Mouse (Mus musculus) natural killer cell, adult 2 months (primary cell): ENCODE data around the gene Cdk19.
"Not testable (repeated sequence)": the region's sequence is repeated elsewhere in the genome, so short reads cannot be mapped to it uniquely, and the experiment has no call there.

ENCODE experiments used
- DNase-seq, 2 experiments: peaks; one replicate each; pipeline ENCODE4 v3.0.0; 2022; ENCODE audit warnings: low spot score in 2 of 2

The Cdk19 gene

GRCm38 (mm10) chr10:40479216-40479615 lies 139.9 kb downstream of the Cdk19 start:
- DNase-seq, result no peak

GRCm38 (mm10) chr10:40479621-40480193 lies 140.3 kb downstream of the Cdk19 start:
- no peak for DNase-seq

GRCm38 (mm10) chr10:40481534-40481933 lies 142.2 kb downstream of the Cdk19 start:
- DNase-seq, result no peak

DNA sequence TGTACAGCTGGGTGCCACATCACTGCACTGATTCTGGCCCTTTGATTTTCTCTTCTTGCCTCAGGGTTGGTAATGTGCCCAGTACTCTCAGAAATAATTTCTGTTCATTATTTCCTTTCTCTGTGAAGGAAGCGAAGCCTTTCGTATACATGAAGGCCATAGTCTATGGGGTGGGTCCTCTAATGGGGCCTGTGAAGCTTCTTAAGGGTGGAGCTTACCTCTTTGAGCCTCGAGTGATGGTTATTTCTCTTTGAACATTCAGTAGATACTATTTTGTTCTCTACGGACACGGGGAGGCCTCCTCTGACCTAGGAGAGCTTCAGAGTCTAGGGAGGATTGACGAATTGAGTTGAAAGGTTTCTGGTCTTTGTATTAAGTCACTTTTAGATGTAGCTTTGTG lies 142.9 kb downstream of the Cdk19 start:
- no peak for DNase-seq

GRCm38 (mm10) chr10:40489086-40489796 lies 149.9 kb downstream of the Cdk19 start:
- DNase-seq, result no peak

DNA sequence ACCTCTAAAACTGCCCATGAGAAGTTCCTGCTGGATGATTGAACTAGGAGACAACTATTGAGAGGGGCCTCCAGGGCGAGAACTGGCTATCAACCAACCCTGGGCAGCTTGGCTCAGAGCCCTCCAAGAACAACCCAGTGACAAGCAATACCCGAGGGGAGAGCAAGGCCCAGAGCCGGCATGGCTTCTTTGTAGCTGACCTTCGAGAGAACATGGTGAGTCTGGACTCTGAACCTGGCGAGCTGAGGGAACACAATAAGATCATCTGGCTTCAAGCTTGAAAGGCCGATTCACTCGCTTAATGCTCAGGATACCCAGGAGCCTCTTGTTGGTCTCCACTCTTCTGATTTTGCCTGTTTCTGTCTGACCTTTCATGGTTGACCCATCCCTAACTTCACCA lies 151.8 kb downstream of the Cdk19 start:
- no peak for DNase-seq

GRCm38 (mm10) chr10:40491748-40492147 lies 152.4 kb downstream of the Cdk19 start:
- DNase-seq, result no peak

DNA sequence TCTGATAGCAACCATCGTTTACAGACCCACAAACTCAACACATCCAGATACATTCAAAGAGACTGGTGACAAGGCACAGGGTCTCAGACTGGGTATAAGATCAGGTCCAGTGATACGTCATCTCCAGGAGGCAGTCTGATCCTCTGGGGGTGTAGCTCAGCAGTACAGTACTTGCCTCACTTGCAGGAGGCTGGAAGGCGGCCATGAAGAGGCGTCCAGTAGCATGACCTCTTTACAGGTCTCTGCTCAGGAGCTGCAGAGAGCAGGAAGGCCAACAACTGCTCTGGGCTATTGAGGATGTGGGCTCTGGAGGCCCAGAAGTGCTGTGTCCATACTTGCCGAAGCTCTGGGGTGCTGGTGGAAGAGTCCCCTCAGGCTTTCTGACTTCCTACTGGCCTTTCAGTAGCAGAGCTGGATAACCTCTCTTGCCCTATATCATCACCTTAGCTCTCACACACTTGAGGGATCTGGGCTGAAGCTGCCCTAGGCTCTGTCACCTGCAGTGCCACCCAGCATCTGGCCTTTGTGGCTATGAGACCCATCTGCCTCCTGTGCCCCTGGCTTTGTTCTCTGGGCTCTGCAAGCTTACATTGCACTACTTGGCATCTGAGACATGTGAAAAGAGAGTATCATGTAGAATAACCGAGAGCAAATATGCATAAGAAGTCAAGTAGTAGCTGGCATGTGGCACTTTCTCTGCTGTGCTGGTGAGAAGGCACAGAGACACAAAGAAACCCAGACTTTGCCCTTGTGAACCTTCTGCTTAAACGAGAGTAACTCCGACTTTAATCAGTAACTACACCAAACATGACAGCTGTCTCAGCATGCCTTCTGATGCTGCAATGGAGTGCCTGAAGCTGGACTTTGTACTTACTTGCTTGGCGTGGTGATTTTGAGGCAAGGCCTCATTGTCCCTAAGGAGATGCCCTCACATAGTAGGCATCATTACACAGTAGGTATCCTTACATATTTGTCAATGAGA lies 155.1 kb downstream of the Cdk19 start:
- DNase-seq, result no peak

DNA sequence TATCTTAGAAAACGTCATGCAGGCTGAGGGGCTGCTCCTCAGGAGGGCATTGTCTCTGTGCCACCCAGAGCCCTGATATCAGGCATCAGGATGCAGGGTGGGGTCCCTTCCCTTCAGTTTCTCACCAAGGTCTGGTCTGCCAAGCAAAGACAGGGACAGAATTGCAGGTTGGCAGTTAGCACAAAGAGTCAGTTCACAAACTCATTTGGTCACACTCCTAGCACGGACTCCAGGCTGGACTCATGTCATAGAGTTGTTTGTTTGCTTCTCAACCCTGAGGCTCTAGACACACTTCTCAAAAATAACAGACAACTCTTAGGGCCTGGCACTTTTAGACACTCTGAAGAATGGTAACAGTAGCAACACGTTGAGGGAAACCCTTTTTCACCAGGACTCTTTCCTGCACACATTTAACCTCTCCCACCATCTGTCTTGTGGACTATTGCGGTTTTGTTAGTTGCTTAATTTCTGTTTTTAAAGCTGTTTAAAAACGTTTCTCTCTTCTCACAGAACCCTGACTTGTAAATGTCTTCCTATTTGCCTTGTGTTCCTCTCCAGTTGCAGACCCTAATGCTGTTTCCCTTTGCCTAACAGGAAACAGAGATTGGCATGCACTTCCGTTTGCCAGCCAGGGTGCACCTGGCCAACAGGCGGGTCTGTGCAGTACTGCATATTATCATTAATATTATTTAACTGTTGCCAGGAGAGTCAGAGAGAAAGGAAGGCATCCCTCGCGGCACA lies 158.1 kb downstream of the Cdk19 start:
- DNase-seq, result no peak

- no peak for DNase-seq
Measured at GRCm38 (mm10) chr10:40498426-40498825, 159.1 kb downstream of the Cdk19 start.

DNA sequence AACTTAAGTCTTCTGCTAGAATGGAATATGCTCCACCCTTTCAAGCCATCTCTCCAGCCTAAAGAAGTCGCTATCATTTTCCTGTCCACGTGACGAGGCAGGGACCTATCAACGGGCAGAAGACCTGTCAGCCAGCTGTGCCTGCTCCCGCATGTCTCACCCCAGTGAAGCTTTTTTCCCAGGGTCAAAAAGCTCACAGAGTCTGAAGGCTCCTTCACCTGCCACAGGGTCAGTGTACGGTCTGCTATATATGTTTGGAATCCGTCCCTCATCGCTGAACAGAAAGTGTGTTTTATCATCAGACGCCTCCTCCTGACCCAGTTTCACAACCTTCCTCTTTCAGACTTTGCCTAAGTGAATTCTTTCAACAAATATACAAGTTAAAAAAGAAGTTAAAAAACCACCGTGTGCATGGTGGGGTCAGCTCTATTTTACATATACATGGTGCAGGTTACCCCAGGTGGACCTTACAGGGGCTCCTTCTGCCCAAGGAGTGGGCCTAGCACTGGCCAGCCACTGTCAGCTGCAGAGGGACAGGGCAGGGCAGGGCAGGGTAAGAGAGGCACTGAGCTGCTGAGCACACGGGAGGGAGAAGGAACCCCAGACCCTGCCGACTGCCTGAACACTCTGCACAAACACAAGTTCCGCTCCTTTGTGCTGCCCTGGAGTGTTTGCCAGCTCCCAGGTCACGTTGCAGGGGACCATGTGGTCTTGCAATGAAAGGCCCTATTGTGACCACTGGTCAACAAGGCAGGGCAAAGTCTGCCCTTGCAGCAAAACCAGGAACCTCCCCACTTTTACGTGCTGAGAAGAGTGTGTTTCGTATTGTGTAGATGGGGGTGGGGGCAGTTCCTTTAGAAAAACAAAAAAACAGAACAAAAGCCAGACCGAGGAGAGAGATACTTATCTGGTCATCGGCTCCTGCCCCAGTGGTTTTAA lies 160.2 kb downstream of the Cdk19 start:
- DNase-seq, result no peak

- no peak for DNase-seq
Measured at GRCm38 (mm10) chr10:40500723-40501245, 161.4 kb downstream of the Cdk19 start.

DNA sequence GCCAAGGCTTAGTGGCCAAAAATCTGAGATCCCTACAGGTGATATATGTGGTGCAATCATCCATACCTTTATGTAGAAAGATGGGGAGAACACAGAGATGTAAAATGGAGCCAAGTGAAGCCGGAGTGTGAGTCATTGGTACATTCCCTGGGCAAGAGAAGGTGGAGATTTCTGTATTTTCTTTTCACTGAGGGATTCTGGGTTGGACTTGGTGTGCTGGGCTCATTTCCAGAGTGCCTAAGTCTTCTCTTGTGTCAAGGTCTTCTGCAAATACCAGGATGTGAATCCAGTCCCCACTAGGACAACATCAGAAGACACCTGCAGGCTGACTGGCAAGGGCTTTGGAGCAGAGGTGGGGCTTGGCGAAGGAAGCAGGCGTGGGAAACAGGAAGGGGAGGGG lies 163.4 kb downstream of the Cdk19 start:
- no peak for DNase-seq

GRCm38 (mm10) chr10:40510356-40510755 lies 171.0 kb downstream of the Cdk19 start:
- no peak for DNase-seq

DNA sequence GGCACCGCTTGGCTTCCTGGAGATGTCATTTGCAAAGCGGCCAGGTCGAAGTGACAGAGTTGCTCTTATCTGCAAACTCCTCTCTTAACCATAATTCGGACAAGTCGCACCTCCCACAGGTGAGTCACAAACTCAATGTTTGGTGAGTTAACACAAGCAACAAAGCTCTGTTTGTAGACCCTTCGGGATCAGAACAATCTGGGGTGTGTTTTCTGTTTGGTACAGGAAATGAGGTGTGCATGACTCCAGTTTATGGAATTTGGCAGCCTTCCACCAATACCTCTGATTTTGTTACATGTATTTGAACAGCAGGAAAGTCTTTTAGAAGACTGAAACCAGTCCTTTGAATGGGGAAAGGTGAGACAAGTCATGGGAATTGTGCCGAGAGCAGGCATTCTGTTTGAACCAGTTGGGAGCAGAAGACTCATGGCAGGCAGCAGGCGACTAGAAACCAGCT lies 171.9 kb downstream of the Cdk19 start:
- no peak for DNase-seq

DNA sequence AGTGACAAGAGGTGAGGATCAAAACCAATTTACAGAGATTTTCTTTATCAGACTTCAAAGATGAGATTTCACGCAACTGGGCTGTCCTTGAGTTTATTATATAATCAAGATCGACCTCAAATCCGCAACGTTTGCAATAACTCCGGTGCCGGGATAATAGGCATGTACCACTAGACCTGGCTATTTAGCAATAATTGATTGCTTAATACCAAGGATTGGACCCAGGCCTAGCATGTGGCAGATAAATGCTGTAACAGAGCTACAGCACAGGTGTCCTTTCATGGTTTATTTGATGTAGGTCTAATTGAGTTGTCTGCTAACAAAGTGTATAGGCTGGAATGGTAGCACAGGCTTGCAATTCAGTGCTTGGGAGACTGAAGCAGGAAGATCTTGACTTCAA lies 172.8 kb downstream of the Cdk19 start:
- DNase-seq, result no peak

DNA sequence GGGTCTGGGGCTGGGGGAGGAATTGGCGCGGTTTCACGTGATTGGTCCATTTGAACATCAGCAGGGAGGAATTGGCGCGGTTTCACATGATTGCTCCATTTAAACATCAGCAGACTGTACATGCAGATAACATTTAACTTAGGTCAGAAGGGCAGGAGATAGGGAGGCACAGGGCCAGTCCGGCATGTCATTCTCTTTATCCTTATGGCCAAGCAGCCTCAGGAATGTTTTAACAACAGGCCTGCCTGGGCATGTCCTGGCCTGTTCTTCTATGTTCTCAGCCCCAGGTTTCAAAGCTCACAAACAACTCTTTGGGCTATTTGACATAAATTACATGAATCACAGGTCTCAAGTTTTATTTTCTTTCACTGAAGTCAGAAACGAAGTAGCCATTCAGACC lies 173.6 kb downstream of the Cdk19 start:
- DNase-seq, result not testable (repeated sequence)

GRCm38 (mm10) chr10:40515225-40515681 lies 175.9 kb downstream of the Cdk19 start:
- DNase-seq, result peak in 1 of 2 experiments; percentile 56

- no peak for DNase-seq
Measured at GRCm38 (mm10) chr10:40516421-40516820, 177.1 kb downstream of the Cdk19 start.

GRCm38 (mm10) chr10:40519586-40519985 lies 180.2 kb downstream of the Cdk19 start:
- DNase-seq, result no peak
